Comparison of ENCODE assay signal across 19 mouse cellular contexts in genomic region chr1:33995386-33995785, GRCm38 (mm10).
DNase-seq lines count a peak whose midpoint lies in the region; ATAC-seq lines count a peak whose summit lies in the region.
"Had no signal": no experiment of that assay in that cellular context is flagged by ENCODE, and none has a peak within 500 bp of the region (broad histone marks: within the 10 kb centered on the region; RNA-seq: fewer than 3 reads in every experiment).

No protein-coding gene starts in this region.

- H3K27ac ChIP-seq in midbrain, embryonic 11.5 days (ENCODE audit: low read depth, low read length): no peak overlapping the region
- H3K27ac ChIP-seq in midbrain, embryonic 10.5 days (replicated peaks): no peak overlapping the region

- WGBS in midbrain, embryonic 11.5 days: 86% methylated on average over 6 of the region's 6 CpGs
- WGBS in midbrain, embryonic 10.5 days: 86% methylated on average over 6 of the region's 6 CpGs

- no peak overlapping the region for H3K4me3 ChIP-seq in midbrain, embryonic 11.5 days (ENCODE audit: low read depth, low read length)
- H3K4me3 ChIP-seq in midbrain, embryonic 10.5 days: no peak overlapping the region

- H3K9ac ChIP-seq in midbrain, embryonic 11.5 days (ENCODE audit: low read length): no peak overlapping the region

- ATAC-seq in midbrain, embryonic 11.5 days (ENCODE audit: low FRiP score): no peak
- ATAC-seq: activated CD4-positive, CD25-positive, alpha-beta regulatory T cell, adult 4 months; CD4-positive, CD25-positive, alpha-beta regulatory T cell, adult 4 months; Patski had no signal

- intact Hi-C loops in heart, postnatal 36 days (cut with DNase I): no loop called here

- H3K36me3 ChIP-seq in midbrain, embryonic 11.5 days (ENCODE audit: control insufficient read depth, insufficient read depth, low read length): no peaks in the 10 kb centered on the region
- no peaks in the 10 kb centered on the region for H3K36me3 ChIP-seq in midbrain, embryonic 10.5 days
- H3K36me3 ChIP-seq: G1E had no signal

- H3K4me1 ChIP-seq in midbrain, embryonic 11.5 days (ENCODE audit: control insufficient read depth, insufficient read depth, low read length): no peaks in the 10 kb centered on the region
- peaks cover 15% of the 10 kb centered on the region for H3K4me1 ChIP-seq in midbrain, embryonic 10.5 days

- H3K27me3 ChIP-seq in midbrain, embryonic 11.5 days (ENCODE audit: control insufficient read depth, insufficient read depth, low read length): no peaks in the 10 kb centered on the region
- no peaks in the 10 kb centered on the region for H3K27me3 ChIP-seq in midbrain, embryonic 10.5 days (ENCODE audit: low read depth, poor library complexity, severe bottlenecking)
- H3K27me3 ChIP-seq: CH12.LX, Patski had no signal

- DNase-seq in heart, adult 11 months: peak; percentile 70
- DNase-seq in heart, postnatal 36 days: no peak
- DNase-seq in midbrain, embryonic 11.5 days (ENCODE audit: low spot score, missing footprints): peak; percentile 69
- DNase-seq in midbrain, embryonic 10.5 days (ENCODE audit: low spot score): no peak
- DNase-seq: adrenal gland, adult 2 months; adrenal gland, adult 8-10 months; adrenal gland, postnatal 10 days; adrenal gland, postnatal 14 days; adrenal gland, postnatal 25 days; adrenal gland, postnatal 36 days; B cell, adult 2 months; cerebellum, adult 11 months; cerebellum, adult 11-12 months; cerebellum, adult 18-20 months had no signal

- H3K9me3 ChIP-seq in midbrain, embryonic 11.5 days (ENCODE audit: control insufficient read depth, low read length): no peaks in the 10 kb centered on the region
- no peaks in the 10 kb centered on the region for H3K9me3 ChIP-seq in midbrain, embryonic 10.5 days (replicated peaks)
- H3K9me3 ChIP-seq: G1E had no signal

- no peak overlapping the region for H3K4me2 ChIP-seq in midbrain, embryonic 11.5 days

Comparison
In these comparisons a context has a peak if more than half of its experiments do, and no peak if none do; other contexts are left out.
1. DNase-seq: peak in heart, adult 11 months (single experiment) and midbrain, embryonic 11.5 days (single experiment); none in heart, postnatal 36 days (0 of 2) and midbrain, embryonic 10.5 days (single experiment).